Mouse (Mus musculus): ENCODE data around the gene Kdm8.

- TF ChIP-seq POLR2A (IDR thresholded peaks at IDR 0.05; ENCODE audit: insufficient read length, low read depth) (peak; percentile 91), REST (IDR thresholded peaks at IDR 0.05; ENCODE audit: insufficient read depth, insufficient read length) (no peak), TCF12 (IDR thresholded peaks at IDR 0.05; ENCODE audit: insufficient read depth, poor library complexity, severe bottlenecking) (no peak), MAX (IDR thresholded peaks at IDR 0.05; ENCODE audit: low read depth) (no peak), MYOG (IDR thresholded peaks at IDR 0.05; ENCODE audit: control insufficient read depth in 1 of 3, insufficient read depth in 1 of 3, insufficient read length in 2 of 3, low read depth in 2 of 3) (peak in 1 of 3 experiments; percentile 28), USF1 (IDR thresholded peaks at IDR 0.05; ENCODE audit: low read depth) (no peak), E2F4 (IDR thresholded peaks at IDR 0.05; ENCODE audit: insufficient read depth) (no peak), POLR2AphosphoS2 (IDR thresholded peaks at IDR 0.05; ENCODE audit: insufficient read length, low read depth) (peak; percentile 84), MYOD1 (IDR thresholded peaks at IDR 0.05; ENCODE audit: control insufficient read depth in 1 of 3, insufficient read length in 2 of 3, low read depth in 2 of 3) (peak in 1 of 3 experiments; percentile 13)
These were observed at the start of gene Kdm8 for GRCm38 (mm10) chr7:125444464-125445401.
